Mouse (Mus musculus): ENCODE results near the gene Mrps35. TPM values are rescaled to one million over a fixed set of nuclear protein-coding genes. Genes with fewer than 3 reads are reported as not detected.

Mrps35 gene
- polyA plus RNA-seq, 3 experiments from 2014 or later = 80.2 to 97.5 (median 83.9) TPM

DNA sequence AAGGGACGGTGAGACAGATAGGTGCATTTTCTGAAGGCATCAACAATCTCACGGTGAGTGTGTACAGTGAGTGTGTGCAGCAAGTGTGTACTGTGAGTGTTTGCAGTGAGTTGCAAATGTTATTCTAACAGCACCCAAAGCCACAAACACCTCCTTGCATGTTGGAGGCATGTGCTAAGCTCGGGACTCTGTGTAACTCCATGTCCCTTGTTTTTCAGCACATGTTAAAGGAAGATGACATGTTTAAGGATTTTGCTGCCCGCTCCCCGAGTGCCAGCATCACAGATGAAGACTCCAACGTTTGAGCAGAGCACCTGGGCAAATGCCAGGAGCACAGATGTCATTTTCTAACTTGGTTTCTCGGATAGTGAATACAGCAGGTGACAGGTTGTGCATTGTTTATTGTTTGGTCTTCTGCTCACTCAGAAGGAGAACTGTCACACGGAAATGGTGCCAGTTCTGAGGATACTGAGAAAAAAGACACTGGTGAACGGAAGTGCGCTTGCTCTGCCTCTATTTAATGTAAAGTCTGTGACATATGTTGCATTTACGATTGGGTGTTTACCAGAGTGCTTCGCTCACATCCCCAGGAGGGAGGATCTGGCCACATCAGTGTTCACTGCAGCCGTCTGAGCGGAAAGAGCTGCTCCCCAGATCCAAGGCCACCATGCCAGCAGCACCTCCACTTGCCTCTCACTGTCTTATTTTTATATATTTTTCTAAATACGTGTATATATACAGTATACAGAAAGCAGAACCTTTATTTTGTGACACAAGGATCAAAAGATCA, 12.3 kb upstream of the Mrps35 start:
- ATAC-seq = no peak

DNA sequence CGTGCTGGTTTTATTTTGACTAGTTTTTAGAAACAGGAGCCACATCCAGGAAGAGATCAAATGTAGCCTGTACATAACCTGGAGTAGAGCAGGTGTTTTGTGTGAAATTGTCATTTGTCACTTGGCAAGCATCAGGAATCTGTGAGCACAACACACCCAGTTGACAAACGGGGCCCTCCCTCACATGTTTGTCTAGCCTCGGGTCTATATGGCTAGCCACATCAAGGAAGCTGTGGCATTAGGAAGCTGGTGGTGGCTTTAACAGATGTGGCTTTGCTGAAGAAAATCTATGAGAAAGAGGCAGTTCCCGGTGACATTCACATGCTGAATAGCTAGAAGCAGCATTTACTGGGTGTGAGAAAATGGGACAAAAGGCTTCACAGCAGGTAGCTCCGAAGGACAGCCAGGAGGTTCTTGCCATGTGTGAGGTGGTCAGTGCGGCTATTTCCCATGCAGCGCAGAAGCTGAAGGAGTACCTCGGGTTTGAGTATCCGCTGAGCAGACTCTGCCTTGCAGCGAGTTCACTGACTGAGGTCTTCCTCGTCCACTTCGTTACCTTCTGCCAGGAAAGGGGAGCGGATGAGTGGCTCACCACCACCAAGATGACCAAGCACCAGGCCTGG, 10.2 kb upstream of the Mrps35 start, which contains the start of gene Rep15:
Gene Rep15 (plus strand): TSS at position 282 of the 623 bp plus-strand sequence.
- ATAC-seq = no peak

- no peak for ATAC-seq
Observed at GRCm38 (mm10) chr6:147043633-147044032, 1.1 kb downstream of the Mrps35 start.

- ATAC-seq = no peak
Observed at GRCm38 (mm10) chr6:147049239-147049805, 6.8 kb downstream of the Mrps35 start.

DNA sequence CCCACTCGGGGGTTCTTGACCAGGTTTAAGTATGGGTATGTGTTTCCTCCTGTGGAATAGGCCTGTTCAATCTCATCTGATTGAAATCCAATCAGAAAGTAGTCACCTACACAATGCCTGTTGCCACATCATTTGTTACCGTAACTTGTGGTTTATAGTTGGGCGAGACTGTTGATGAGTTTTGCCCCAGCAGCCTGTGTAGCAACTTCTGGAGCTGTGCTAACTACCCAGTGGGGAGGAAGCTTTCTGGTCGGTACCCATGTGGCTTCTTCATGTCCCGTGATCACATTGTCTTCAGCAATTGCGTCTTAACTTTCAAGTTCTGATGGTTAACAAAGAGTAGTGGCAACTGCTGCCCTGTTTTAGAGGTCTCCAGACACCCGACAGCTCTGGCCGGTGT, 9.1 kb downstream of the Mrps35 start:
- no peak for ATAC-seq

GRCm38 (mm10) chr6:147052440-147052839, 9.9 kb downstream of the Mrps35 start:
- ATAC-seq = no peak

DNA sequence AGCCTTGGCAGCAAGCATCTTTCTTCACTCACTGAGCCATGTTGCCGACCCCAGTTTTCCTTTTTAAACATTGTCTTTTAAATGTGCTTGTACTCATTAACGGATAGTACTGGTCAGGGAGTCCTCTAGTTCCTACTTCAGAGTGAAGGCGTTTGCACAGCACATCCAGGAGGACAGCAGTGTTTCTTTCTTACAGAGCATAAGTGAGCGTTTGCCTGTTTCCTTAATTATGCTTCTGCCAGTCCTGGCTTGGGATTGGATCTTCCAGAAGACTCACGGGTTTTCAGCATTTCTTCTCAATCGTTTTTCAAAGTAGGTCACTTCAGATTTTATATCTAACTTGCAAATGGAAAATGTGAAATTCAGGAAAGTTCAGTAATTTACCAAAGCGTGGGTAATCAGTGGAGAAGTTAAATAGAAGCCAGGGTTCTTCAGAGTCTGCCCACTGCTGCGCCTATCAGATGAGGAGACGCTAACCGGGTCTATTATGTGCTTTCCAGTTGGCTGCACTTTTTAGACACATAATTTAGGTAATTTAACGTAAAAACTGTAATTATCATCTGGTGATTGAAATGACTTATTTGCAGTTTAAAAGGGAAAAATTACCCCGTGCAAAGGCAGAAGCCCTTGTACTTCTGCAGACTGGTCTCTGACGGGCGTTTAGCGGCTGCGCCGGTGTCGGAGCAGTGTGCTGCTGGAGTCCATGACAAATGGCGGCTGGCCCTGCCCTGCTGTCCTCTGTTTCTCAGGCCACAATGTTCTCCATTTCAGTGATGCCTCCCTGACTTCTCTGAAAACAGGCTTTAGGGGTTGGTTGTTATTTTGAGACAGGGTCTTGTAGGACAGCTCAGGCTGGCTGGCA, 11.5 kb downstream of the Mrps35 start:
- ATAC-seq = no peak

DNA sequence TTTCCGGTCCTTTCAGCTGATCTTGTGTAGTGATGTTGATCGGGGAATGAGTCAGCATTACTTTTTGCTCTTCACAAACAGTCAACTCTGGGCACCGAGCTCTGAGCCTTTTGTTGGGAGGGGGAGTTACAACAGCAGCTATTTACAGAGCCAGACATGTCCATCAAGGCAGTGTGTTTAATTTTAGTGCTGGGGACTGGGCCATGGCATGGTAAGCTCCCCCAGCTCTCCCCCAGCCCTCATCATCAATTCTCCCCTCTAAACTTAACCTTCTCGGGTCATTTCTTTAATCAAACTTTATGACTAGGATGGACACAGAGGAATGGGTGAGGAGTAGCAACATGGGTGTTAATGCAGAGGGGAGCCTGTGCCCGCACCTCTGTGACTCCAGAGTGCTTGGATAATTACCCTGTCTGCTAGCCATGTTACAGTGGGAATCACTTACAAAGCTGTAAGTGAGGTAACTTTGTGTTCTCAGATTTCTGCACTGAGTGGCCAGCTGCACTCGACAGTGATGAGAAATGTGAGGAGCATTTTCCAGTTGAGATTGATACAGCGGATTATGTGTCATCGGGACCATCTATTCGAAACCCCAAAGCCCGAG, 12.9 kb downstream of the Mrps35 start:
- ATAC-seq = no peak

GRCm38 (mm10) chr6:147059326-147059725, 16.8 kb downstream of the Mrps35 start:
- ATAC-seq = no peak

GRCm38 (mm10) chr6:147061630-147062029, 19.1 kb downstream of the Mrps35 start:
- no peak for ATAC-seq

DNA sequence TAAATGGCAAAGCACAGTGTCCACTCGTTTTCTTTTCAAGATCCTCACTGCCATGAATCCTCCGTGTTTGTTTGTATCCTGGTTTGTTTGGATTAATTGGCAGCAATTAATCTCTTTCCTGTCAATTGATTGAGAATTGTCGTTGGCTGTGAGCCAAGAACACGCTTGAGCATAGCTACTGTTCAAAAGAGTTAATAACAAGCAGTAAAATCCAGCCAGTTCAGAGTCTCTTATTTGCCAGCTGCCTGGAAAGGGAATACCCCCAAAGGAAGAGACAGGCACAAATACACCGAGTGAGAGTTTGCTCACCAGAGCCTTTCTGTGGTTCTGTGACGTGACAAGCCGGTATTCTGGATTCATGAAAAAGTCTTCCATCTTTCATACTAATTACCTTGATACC, 19.5 kb downstream of the Mrps35 start:
- ATAC-seq = no peak

DNA sequence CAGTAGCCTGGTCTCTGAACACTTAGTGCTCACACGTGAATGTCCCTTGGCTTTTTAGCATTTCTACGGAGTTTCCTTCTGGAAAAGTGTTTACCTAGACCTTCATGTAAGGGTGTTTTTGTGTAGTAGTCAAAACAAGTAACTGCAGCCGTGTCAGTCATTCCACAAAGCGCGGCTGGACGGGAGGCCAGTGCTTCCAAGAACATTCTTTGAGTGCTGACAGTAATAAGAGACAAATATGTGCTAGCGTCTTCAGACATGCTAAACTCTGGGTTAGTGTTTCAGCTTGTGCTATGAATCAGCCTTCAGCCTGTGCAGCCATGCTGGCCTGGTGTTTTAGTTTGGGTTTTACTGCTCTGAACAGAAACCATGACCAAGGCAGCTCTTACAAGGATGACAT, 20.1 kb downstream of the Mrps35 start:
- no peak for ATAC-seq

DNA sequence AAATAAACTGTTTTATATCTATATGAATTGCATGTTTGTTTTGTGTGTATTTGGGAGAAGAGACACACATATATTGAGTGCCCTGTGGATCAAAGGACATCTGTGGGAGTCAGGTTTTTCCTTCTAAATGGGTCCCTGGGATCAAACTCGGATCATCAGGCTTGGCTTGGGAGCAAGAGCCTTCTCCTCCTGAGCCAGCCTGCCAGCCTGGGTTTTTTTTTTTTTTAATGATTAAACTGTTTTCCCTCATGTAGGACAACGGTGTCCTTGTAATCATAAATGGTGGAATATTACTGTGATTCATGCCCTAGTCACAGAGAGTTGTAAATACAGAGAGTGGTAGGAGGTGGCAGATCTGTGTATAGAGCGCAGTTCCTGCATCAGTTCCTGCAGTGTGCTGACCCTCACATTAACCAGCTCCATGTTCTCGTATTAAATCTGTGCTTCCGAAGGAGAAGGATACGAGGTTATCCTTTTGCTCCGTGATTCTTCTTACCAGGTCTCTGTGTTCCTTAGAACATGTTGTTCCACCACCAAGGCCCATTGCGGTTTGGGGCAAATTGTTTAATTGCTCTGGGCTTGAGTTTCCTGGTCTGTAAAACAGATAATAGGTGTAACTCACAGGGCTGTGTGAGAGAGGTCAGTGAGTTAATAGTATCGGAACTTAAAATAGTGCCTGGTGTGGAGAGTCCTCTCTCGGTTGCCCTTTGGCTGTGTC, 21.8 kb downstream of the Mrps35 start:
- ATAC-seq = no peak

GRCm38 (mm10) chr6:147064944-147065261, 22.3 kb downstream of the Mrps35 start:
- no peak for ATAC-seq

- ATAC-seq = no peak
Observed at GRCm38 (mm10) chr6:147075808-147076387, 33.3 kb downstream of the Mrps35 start.

DNA sequence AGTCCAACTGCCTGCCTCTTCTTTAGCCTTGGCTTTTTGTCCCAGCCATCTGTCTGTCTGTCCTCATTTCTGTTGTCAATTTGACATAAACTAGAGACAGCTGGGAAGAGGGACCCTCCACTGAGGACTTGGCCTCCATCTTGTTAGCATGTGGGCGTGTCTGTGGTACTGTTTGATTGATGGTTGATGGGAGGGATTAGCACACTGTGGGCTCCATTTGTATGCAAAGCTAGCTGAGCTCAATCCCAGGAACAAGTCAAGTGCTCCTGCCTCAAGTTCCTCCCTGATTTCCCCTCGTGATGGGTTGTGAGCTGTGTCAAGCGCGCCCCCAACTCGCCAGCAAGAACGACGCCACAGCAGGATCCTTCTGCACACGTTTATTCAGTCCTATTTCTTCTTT, 34.3 kb downstream of the Mrps35 start:
- no peak for ATAC-seq

DNA sequence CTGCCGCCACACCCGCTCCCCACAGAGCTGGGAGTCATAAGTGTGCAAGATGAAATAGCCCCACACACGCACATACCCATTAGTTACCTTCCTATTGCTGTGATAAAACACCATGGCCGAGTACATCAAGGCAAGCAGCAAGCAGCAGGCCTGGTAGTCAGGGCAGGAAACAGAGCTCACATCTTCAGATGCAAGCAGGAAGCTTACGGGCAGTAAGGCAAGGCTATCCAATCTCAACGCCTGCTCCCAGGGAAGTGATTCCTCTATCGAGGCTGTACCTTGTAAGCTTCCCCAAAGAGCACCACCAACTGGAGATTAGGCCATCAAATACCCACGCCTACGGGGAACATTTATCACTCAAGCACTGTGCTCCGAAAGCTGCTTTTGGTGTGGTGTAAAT, 37.4 kb downstream of the Mrps35 start:
- ATAC-seq = no peak

DNA sequence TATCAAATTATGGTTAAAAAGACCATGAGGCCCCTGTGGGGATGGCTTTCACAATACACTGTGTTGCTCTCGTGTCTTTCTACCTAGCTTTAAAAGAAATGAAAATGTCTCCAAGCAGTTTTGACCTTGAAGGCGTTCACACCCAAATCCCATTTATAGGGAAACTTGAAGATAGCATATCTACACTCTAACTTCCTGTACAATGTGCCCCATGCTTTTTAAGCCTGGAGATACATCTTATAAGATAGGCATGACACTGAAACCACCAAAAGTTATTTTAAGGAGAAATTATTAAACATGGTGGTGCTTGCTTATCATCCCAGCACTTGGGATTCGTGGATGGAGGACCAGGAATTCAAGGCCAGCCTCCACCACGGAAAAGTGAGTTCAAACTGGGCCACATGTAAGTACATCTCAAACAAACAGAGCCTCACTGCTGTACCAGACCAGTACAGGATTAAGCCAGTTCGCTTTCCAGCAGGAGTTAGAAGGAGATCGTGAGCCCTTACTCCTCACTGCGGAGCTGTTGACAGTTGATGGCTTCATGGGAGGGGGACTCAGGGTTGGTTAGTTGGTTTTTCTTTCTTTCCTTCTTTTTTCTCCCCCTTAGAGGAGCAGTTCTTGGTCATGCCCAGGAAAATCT, 43.0 kb downstream of the Mrps35 start:
- ATAC-seq = no peak

- no peak for ATAC-seq
Observed at GRCm38 (mm10) chr6:147086594-147087225, 44.1 kb downstream of the Mrps35 start, which contains the start of gene Mansc4. Gene Mansc4, minus strand, starts transcription at chr6:147087032.

- no peak for ATAC-seq
Observed at GRCm38 (mm10) chr6:147087736-147088135, 45.2 kb downstream of the Mrps35 start.

Measured in inflammation-experienced regulatory T-cells, adult 6 months (primary cell).